Mouse (Mus musculus) cerebellum, adult 2 months (tissue): ENCODE results near the gene Unc5c.

Source experiments
- CTCF ChIP-seq: fragments of 200-500 bp; IDR thresholded peaks from 2 replicates; pipeline ENCODE4 v1.5.1; 2011; ENCODE audit warnings: low read depth, mild to moderate bottlenecking, control low read depth, low read length, moderate library complexity, borderline replicate concordance; ENCODE audit not compliant: insufficient read depth
- POLR2A ChIP-seq: fragments of 200-500 bp; IDR thresholded peaks from 2 replicates; pipeline ENCODE4 v1.6.1; 2011; ENCODE audit warnings: low read length, control low read depth, borderline replicate concordance; ENCODE audit not compliant: insufficient read depth

GRCm38 (mm10) chr3:141601072-141601549 lies 136.1 kb downstream of the Unc5c start:
- no peak for TF ChIP-seq CTCF
- TF ChIP-seq POLR2A, result no peak
